Mouse (Mus musculus) liver, embryonic 13.5 days (tissue): Measurements from ENCODE around the gene Farp1. TPM values are rescaled to one million over a fixed set of nuclear protein-coding genes. Genes with fewer than 3 reads are reported as not detected.

Experiments
- ATAC-seq: fragments of 200-750 bp; cut with Nextera tagmentation; 2 replicates; pipeline ENCODE4 v1.8.0; 2017; ENCODE audit warnings: low read depth, mild to moderate bottlenecking, moderate number of reproducible peaks, moderate library complexity
- DNase-seq: peaks from one replicate; pipeline ENCODE4 v3.0.0; 2022
- H3K27ac ChIP-seq: fragments of 300-500 bp; sonication (generic); 2 replicates; pipeline ENCODE4 v1.5.1; 2015; ENCODE audit warnings: moderate library complexity, mild to moderate bottlenecking, inconsistent platforms
- H3K27me3 ChIP-seq: fragments of 300-500 bp; sonication (generic); 2 replicates; pipeline ENCODE4 v1.6.1; 2015; ENCODE audit warnings: mild to moderate bottlenecking, inconsistent platforms
- H3K36me3 ChIP-seq: fragments of 300-500 bp; sonication (generic); 2 replicates; pipeline ENCODE4 v1.6.1; 2015; ENCODE audit warnings: mild to moderate bottlenecking, inconsistent platforms
- H3K4me1 ChIP-seq: fragments of 300-500 bp; sonication (generic); replicated peaks from 2 replicates; pipeline ENCODE4 v1.6.1; 2015; ENCODE audit warnings: inconsistent platforms
- H3K4me2 ChIP-seq: fragments of 300-500 bp; sonication (generic); 2 replicates; pipeline ENCODE4 v1.6.1; 2015; ENCODE audit warnings: inconsistent platforms, mild to moderate bottlenecking, moderate library complexity
- H3K4me3 ChIP-seq: fragments of 300-500 bp; sonication (generic); replicated peaks from 2 replicates; pipeline ENCODE4 v1.5.1; 2015; ENCODE audit warnings: mild to moderate bottlenecking, inconsistent platforms
- H3K9ac ChIP-seq: fragments of 300-500 bp; sonication (generic); 2 replicates; pipeline ENCODE4 v1.6.1; 2015; ENCODE audit warnings: mild to moderate bottlenecking, inconsistent platforms
- H3K9me3 ChIP-seq: fragments of 300-500 bp; sonication (generic); replicated peaks from 2 replicates; pipeline ENCODE4 v1.6.1; 2016; ENCODE audit warnings: inconsistent platforms
- WGBS: fragments of 180-500 bp; shearing (Covaris S2); methylation state at CpG from one replicate; pipeline ENCODE4 v1.1.7; 2015; ENCODE audit not compliant: insufficient replicate concordance; 5-methylcytosine and 5-hydroxymethylcytosine counted together
- polyA plus RNA-seq: library from polyadenylated mRNA; unstranded; fragments of >200 nt; fragmentation: Nextera tagmentation; extraction: Ambion mirVana; gene quantifications from 2 replicates; pipeline ENCODE4 v1.2.1, GENCODE M21; 2015

Farp1 gene
- polyA plus RNA-seq, 1 experiment from 2014 or later: 3.4 TPM

DNA sequence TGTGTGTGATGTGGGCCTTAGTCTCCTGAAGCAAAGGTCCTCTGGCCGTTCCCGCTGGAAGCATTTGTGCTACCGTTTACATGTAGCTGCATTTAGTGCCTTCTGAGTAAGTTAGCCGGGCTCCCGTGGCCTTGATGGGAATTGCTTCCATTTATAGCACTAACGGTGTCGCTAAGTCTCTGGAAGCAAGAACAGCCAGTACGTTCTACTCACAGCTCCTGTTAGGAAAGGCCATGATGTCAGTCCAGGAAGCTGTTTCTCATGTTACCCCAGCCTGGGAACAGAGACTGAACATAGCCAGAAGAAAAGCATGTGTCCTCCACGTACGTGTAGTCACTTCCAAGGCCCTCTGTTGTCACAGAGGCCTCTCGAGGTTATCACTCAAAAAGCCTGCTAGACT lies 190.8 kb downstream of the Farp1 start:
- no peak for DNase-seq
- no peak overlapping the region for H3K27ac ChIP-seq

DNA sequence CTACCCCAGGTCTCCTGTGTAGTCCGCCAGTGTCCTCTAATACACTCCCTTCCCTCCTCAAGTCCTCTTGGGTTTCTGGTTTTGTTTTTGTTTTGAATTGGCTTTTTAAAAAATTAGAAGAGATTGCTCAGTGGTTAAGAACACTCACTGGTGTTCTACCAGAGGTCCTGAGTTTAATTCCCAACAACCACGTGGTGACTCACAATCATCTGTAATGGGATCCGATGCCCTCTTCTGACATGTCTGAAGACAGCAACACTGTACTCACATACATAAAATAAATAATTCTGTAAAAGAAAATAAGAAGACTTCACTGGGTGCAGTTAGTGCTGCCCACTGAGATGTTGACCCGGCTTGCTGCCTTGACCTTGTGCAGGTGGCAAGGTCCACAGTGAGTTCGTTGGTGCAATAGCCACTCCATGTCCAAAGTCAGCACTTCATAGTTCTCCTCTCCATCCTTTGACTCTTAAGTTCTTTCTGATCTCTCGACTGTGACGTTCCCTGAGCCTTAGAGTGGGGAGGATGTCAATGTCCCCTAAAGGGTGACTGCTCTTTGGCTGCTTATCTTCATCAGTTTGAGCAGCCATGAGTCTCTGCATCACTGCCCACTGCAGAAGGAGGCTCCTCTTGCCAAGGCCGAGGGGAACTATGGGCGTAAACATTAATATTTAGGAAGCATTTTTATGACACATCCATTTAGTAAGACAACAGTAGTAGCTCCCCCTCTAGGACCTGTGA lies 194.2 kb downstream of the Farp1 start:
- Histone ChIP-seq H3K27ac (no peak overlapping the region), H3K4me2 (no peak overlapping the region), H3K4me1 (no peaks in the 10 kb centered on the region), H3K4me3 (no peak overlapping the region), H3K9ac (no peak overlapping the region), H3K36me3 (peaks cover 19% of the 10 kb centered on the region; the same call in 1 of the 2 replicates), H3K27me3 (no peaks in the 10 kb centered on the region), H3K9me3 (no peaks in the 10 kb centered on the region)
- ATAC-seq (no peak), DNase-seq (no peak)
- 65% methylated on average over 9 of the region's 9 CpGs for WGBS

More for the DNA sequence above, 190.8 kb downstream of the Farp1 start:
- 65% methylated on average over 11 of the region's 11 CpGs for WGBS
- Histone ChIP-seq H3K9me3 (no peaks in the 10 kb centered on the region), H3K9ac (no peak overlapping the region), H3K4me2 (no peak overlapping the region), H3K4me1 (no peaks in the 10 kb centered on the region), H3K4me3 (no peak overlapping the region), H3K27me3 (no peaks in the 10 kb centered on the region), H3K36me3 (peaks cover 21% of the 10 kb centered on the region)
- no peak for ATAC-seq

DNA sequence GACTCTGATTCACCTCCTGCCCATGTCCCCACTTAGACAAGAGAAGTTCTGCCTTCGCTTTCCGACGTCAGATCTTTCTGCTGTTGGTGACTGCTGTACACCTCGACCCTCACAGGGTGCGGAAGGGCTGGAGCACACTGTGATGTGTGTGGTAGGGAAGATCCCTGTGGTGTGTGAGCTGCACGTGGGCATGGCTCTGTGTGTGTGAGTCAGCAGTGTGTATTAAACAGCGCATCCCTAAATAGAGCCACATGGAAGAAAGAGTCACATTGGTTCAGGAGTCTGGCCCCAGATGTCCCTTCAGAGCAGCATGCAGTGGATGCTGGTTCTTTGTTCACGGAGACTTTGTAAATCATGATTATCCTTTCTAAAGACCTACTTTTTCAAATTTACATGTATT lies 196.2 kb downstream of the Farp1 start:
- Histone ChIP-seq H3K27me3 (no peaks in the 10 kb centered on the region), H3K4me3 (no peak overlapping the region), H3K4me1 (no peaks in the 10 kb centered on the region; the same call in 1 of the 2 replicates), H3K9ac (no peak overlapping the region), H3K4me2 (no peak overlapping the region), H3K9me3 (no peaks in the 10 kb centered on the region), H3K36me3 (peaks cover 19% of the 10 kb centered on the region; the same call in 1 of the 2 replicates), H3K27ac (no peak overlapping the region)
- 72% methylated on average over 8 of the region's 8 CpGs for WGBS
- no peak for ATAC-seq
- DNase-seq: no peak

DNA sequence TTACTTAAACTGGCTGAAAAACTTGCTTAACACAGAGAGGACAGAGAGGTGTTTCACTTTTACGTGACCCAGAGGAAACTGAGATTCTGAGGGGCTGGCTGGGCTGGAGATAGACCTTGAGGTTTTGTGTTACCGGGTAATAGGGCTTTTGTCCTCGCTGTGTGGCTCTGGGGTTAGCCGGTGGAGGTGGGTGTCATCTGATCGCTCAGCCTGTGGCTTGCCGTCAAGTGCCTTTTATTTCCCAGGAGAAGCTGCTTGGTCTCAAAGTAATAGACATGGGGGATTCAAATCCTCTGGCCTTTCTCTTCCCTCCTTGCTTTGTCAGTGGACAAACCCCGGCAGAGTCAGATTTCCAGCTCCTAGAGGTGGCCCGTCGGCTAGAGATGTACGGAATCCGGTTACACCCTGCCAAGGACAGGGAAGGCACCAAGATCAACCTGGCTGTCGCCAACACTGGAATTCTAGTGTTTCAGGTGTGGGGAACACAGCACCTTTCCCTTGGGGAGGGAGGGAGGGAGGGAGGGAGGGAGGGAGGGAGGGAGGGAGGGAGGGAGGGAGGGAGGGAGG lies 199.8 kb downstream of the Farp1 start:
- Histone ChIP-seq H3K36me3 (peaks cover 19% of the 10 kb centered on the region; the same call in 1 of the 2 replicates), H3K4me3 (no peak overlapping the region), H3K9ac (no peak overlapping the region), H3K4me2 (no peak overlapping the region), H3K9me3 (no peaks in the 10 kb centered on the region), H3K27ac (no peak overlapping the region), H3K4me1 (no peaks in the 10 kb centered on the region; the same call in none of the 2 replicates), H3K27me3 (no peaks in the 10 kb centered on the region)
- DNase-seq (no peak), ATAC-seq (no peak)
- 70% methylated on average over 12 of the region's 12 CpGs for WGBS

DNA sequence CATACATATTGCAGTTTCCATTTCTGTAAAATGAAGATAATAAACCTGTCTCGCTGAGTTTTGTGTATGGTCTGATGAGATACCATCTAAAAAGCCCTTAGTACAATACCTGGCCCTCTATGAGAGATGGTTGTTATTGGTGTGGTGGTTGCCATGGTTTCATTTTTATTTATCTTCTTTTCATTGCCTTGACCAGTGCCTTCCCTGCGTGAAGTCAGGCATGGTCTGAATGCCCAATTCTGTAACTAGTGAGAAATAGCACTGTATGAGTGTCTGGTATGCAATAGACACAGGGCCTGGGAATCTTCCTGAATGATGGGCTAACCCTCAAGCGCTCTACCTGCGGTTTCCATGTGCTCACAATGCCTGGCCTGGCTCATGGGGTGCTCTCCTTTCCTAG lies 201.7 kb downstream of the Farp1 start:
- WGBS: 63% methylated on average over 4 of the region's 4 CpGs
- no peak overlapping the region for H3K4me2 ChIP-seq
- ATAC-seq (no peak), DNase-seq (no peak)
- H3K27me3 ChIP-seq: no peaks in the 10 kb centered on the region
- no peaks in the 10 kb centered on the region for H3K9me3 ChIP-seq
- H3K4me3 ChIP-seq: no peak overlapping the region
- H3K36me3 ChIP-seq: peaks cover 14% of the 10 kb centered on the region; the same call in 1 of the 2 replicates
- H3K27ac ChIP-seq: no peak overlapping the region
- no peaks in the 10 kb centered on the region; the same call in none of the 2 replicates for H3K4me1 ChIP-seq
- H3K9ac ChIP-seq: no peak overlapping the region

DNA sequence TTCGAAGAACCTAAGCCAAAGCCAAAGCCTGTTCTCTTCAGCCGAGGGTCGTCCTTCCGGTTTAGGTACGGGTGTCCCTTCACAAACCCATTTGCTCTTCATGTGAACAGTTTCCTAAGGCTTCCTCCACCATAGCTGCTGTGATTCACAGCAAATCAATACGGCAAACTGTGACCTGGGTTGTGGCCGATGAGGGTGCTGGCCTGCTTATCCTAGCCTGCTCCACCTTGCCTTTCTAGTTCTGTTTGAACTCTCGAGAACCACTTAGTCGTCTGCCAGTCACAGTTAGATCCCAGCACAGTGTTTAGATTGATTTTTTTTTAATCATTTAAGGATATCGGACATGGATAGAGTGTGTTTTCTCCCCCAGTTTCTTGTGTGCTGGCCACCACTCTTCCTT lies 203.7 kb downstream of the Farp1 start:
- Histone ChIP-seq H3K9ac (no peak overlapping the region), H3K4me1 (no peaks in the 10 kb centered on the region; the same call in none of the 2 replicates), H3K36me3 (peaks cover 12% of the 10 kb centered on the region; the same call in 1 of the 2 replicates), H3K27me3 (no peaks in the 10 kb centered on the region), H3K4me3 (no peak overlapping the region), H3K9me3 (no peaks in the 10 kb centered on the region), H3K27ac (no peak overlapping the region), H3K4me2 (no peak overlapping the region)
- ATAC-seq (no peak), DNase-seq (no peak)
- 67% methylated on average over 10 of the region's 10 CpGs for WGBS

DNA sequence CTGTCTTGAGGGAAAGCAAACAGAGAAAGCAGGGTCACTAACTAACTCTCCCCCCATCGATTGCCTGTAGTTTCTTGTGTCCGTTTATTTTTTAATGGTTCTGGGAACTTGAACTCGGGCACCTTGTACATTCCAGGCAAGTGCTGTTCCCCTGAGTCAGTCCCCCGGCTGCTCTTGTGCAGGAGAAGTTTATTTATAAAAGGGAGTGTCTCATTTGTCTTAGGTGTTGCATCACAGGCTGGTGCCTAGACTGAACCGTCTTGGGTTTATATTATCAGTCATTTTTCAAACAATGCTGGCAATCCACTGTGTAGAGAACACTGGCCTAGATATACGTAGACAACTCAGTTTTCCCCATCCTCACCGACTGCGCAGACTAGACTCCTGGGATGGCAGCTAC lies 204.4 kb downstream of the Farp1 start:
- Histone ChIP-seq H3K9me3 (no peaks in the 10 kb centered on the region), H3K27ac (no peak overlapping the region), H3K4me2 (no peak overlapping the region), H3K36me3 (peaks cover 13% of the 10 kb centered on the region; the same call in 1 of the 2 replicates), H3K4me3 (no peak overlapping the region), H3K4me1 (no peaks in the 10 kb centered on the region; the same call in none of the 2 replicates), H3K27me3 (no peaks in the 10 kb centered on the region), H3K9ac (no peak overlapping the region)
- DNase-seq: no peak
- no peak for ATAC-seq
- WGBS: 66% methylated on average over 8 of the region's 8 CpGs

DNA sequence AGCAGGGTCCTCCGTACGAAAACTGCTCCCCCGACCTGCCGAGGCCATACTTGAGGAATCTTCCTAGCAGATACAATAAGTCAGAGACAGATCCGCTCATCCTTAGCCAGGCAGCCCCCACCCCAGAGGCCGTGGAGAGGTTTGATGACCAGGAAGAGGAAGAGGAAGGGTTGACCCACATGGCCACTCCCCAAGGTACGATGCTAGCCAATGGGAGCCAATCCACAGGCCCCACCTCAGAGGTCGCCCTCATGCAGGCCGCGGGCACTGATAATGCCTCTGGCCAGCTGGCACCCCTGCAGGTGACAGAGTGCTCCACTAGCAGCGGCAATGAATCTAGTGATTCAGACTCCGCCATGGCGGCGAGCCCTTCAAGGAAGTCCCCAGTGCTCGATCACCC lies 209.1 kb downstream of the Farp1 start:
- H3K9me3 ChIP-seq: no peaks in the 10 kb centered on the region
- H3K9ac ChIP-seq: no peak overlapping the region
- no peak for ATAC-seq
- H3K4me2 ChIP-seq: no peak overlapping the region
- H3K27ac ChIP-seq: no peak overlapping the region
- WGBS: 82% methylated on average over 15 of the region's 15 CpGs
- peaks cover 14% of the 10 kb centered on the region; the same call in 1 of the 2 replicates for H3K36me3 ChIP-seq
- no peaks in the 10 kb centered on the region for H3K27me3 ChIP-seq
- H3K4me1 ChIP-seq: no peaks in the 10 kb centered on the region
- no peak for DNase-seq
- no peak overlapping the region for H3K4me3 ChIP-seq

DNA sequence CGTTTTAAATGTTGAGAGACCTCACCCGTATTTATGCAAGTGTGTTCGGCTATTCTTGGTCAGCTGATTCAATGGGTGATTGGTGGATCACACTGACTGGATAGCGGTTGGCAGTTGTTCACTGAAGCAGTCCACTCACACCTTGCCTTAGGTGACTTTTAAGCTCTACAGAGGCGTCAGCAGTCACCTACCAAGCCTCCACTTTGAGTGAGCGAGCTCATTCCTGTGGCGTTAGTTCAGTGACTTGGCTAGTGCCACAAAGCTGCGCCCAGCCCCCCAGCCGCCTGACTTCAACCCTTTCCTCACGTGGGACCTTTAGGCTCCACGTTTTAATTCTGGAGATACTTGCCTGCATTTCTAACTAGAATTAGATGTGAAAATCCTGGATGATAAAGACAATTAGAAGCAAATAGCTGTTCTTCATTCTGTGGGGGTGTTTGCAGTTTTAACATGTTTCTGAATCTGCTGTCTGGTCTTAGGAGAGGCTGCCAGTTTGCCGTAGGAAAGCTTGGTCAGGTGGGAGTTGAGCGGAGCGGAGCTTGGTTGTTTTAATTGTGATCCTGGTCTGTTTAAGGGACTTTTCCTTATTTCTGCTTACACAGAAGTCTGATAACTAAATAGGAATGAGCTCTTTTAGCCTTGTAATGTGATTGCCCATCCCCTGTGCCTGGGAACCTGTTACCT lies 211.2 kb downstream of the Farp1 start:
- H3K4me1 ChIP-seq: no peaks in the 10 kb centered on the region
- H3K9ac ChIP-seq: no peak overlapping the region
- ATAC-seq: no peak
- DNase-seq: no peak
- peaks cover 14% of the 10 kb centered on the region; the same call in 1 of the 2 replicates for H3K36me3 ChIP-seq
- H3K27ac ChIP-seq: no peak overlapping the region
- no peaks in the 10 kb centered on the region for H3K9me3 ChIP-seq
- no peak overlapping the region for H3K4me2 ChIP-seq
- 68% methylated on average over 14 of the region's 14 CpGs for WGBS
- no peaks in the 10 kb centered on the region for H3K27me3 ChIP-seq
- no peak overlapping the region for H3K4me3 ChIP-seq

DNA sequence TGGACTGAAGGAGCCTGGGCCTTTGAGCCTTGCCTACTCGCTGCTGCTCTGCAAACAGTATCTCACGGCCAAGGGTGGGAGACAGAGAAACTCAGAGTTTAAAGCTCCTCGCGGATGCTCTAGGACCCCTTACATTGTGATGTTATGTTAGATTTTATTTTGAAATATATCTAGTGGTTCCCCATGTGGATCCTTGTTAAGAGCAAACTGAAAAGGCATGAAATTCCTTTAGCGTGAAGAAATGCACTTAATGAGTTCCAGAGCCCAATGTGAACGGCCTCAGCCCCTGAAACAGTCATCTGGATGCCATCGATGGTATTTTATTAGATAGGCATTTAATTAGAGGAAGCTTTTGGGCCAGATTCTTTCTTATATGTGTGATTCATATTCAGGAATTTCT lies 212.3 kb downstream of the Farp1 start:
- Histone ChIP-seq H3K4me1 (no peaks in the 10 kb centered on the region; the same call in 1 of the 2 replicates), H3K36me3 (peaks cover 6% of the 10 kb centered on the region; the same call in 1 of the 2 replicates), H3K9ac (no peak overlapping the region), H3K9me3 (no peaks in the 10 kb centered on the region), H3K4me3 (no peak overlapping the region), H3K4me2 (no peak overlapping the region), H3K27ac (0 out of 2 replicates have a peak overlapping the region, but pooled peaks have one; percentile 1), H3K27me3 (no peaks in the 10 kb centered on the region)
- ATAC-seq (no peak), DNase-seq (no peak)
- 69% methylated on average over 7 of the region's 7 CpGs for WGBS

DNA sequence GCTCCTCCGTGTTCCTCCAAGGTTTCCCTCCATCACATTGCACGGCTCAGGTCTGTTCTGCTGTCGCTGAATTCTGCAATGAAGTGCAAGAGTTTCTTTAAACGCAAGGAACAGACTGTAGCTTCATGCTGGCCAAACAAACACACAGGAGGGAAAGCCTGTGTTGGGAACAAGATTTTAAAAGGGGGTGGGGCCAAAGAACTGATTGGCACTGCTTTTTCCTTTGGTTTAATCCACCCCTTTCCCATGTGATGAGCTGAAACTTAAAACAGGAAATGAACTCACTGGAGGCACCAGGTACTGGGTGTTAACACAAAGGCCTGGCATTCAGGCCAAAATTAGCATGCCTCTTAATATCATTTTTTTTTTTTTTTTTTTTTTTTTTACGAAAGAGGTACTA lies 213.3 kb downstream of the Farp1 start:
- H3K4me3 ChIP-seq: no peak overlapping the region
- H3K36me3 ChIP-seq: peaks cover 6% of the 10 kb centered on the region; the same call in 1 of the 2 replicates
- DNase-seq (no peak), ATAC-seq (no peak)
- no peaks in the 10 kb centered on the region for H3K27me3 ChIP-seq
- H3K4me1 ChIP-seq: peaks cover 2% of the 10 kb centered on the region; the same call in 1 of the 2 replicates
- 67% methylated on average over 5 of the region's 5 CpGs for WGBS
- no peaks in the 10 kb centered on the region for H3K9me3 ChIP-seq
- no peak overlapping the region for H3K9ac ChIP-seq
- no peak overlapping the region for H3K4me2 ChIP-seq
- H3K27ac ChIP-seq: no peak overlapping the region
